Mouse (Mus musculus) forebrain, embryonic 12.5 days (tissue): Measurements from ENCODE around the gene St14. TPM values are rescaled to one million over a fixed set of nuclear protein-coding genes. Genes with fewer than 3 reads are reported as not detected.
A peak's percentile ranks its signal among the peaks of the same experiment; 100 is the strongest.
"Not testable (repeated sequence)": the region's sequence is repeated elsewhere in the genome, so short reads cannot be mapped to it uniquely, and the experiment has no call there.

ENCODE experiments used
- ATAC-seq: fragments of 200-750 bp; cut with Nextera tagmentation; 2 replicates; pipeline ENCODE4 v1.8.0; 2017; ENCODE audit warnings: moderate TSS enrichment; ENCODE audit not compliant: low FRiP score
- H3K27ac ChIP-seq: fragments of 300-500 bp; sonication (generic); 2 replicates; pipeline ENCODE4 v1.5.1; 2016; ENCODE audit warnings: mild to moderate bottlenecking
- H3K27me3 ChIP-seq: fragments of 300-500 bp; sonication (generic); 2 replicates; pipeline ENCODE4 v1.6.1; 2016; ENCODE audit warnings: mild to moderate bottlenecking
- H3K36me3 ChIP-seq: fragments of 300-500 bp; sonication (generic); replicated peaks from 2 replicates; pipeline ENCODE4 v1.6.1; 2016; ENCODE audit warnings: mild to moderate bottlenecking
- H3K4me1 ChIP-seq: fragments of 300-500 bp; sonication (generic); 2 replicates; pipeline ENCODE4 v1.6.1; 2016
- H3K4me2 ChIP-seq: fragments of 300-500 bp; sonication (generic); 2 replicates; pipeline ENCODE4 v1.6.1; 2016; ENCODE audit warnings: mild to moderate bottlenecking, moderate library complexity
- H3K4me3 ChIP-seq: fragments of 300-500 bp; sonication (generic); replicated peaks from 2 replicates; pipeline ENCODE4 v1.5.1; 2016; ENCODE audit warnings: mild to moderate bottlenecking
- H3K9ac ChIP-seq: fragments of 300-500 bp; sonication (generic); 2 replicates; pipeline ENCODE4 v1.6.1; 2016; ENCODE audit warnings: mild to moderate bottlenecking
- H3K9me3 ChIP-seq: fragments of 300-500 bp; sonication (generic); 2 replicates; pipeline ENCODE4 v1.6.1; 2016
- WGBS: fragments of 180-500 bp; shearing (Covaris S2); methylation state at CpG from one replicate; pipeline ENCODE4 v1.1.7; 2016; 5-methylcytosine and 5-hydroxymethylcytosine counted together
- polyA plus RNA-seq: library from polyadenylated mRNA; unstranded; fragments of >200 nt; fragmentation: Nextera tagmentation; extraction: Ambion mirVana; gene quantifications from 2 replicates; pipeline ENCODE4 v1.2.1, GENCODE M21; 2016

Gene St14
- 2.1 and 2.5 TPM in 2 replicates for polyA plus RNA-seq

DNA sequence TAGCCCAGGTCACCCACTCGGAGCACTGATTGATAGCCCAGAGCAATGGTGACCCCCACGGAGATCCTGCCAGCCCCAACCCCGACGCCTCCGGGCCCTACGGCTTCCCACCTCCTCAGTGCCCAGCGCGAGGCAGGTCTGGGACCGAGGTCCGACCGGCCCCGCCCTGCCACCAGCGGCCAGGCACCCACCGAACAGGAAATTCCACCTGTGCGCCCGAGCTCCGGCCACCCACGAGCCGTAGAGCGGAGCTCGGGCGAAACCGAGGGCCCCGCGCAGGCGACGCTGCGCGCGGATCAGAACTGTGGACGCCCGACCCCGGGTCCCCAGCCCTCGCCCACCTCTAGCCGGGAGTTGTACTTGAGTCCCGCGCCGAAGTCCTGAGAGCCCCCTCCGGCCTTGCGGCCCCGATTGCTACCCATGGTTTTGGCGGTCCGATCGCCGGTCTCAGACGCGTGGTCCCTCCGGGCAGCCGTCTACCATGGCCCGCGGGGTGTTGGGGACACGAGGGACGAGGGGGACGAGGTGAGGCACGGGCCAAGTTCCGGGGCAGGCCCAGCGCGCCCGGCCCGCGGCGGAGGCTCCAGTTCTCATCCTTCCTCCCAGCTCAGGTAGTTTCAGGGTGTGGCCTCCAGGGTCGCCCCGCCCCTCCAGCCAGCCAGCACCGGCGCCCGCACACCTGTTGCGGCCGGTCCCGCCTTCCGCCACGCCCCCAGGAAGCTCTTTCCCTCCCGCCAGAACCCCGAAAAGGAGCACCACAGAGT is at the start of gene St14:
Gene St14 (minus strand): TSS at position 649 of the 764 bp plus-strand sequence.
- no peaks in the 10 kb centered on the region for H3K9me3 ChIP-seq
- ATAC-seq = peak; percentile 61

DNA sequence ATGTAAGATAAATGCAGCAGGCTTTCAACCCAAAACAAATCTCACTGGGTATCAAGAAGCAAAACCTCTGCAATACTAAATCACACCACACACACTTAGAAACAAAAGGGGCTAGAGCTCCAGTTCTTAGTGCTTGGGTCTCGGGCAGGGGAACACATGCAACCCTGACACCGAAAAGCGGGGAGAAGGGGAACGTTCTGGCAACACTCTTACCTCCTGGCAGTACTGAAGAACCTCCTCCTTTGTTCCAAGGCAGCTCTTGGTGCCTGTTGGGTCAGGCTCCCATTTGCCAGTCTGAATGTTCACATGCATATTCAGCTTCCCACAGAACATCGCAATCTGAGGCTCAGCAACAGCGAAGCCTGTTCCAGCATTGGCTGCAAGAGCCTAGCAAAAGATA is 46.0 kb upstream of the St14 start:
- Histone ChIP-seq H3K4me3 (no peak overlapping the region), H3K4me2 (no peak overlapping the region), H3K36me3 (peaks cover 21% of the 10 kb centered on the region; the same call in 1 of the 2 replicates), H3K9ac (no peak overlapping the region), H3K27me3 (no peaks in the 10 kb centered on the region), H3K9me3 (no peaks in the 10 kb centered on the region), H3K4me1 (peaks cover 6% of the 10 kb centered on the region), H3K27ac (no peak overlapping the region)
- no peak for ATAC-seq
- 87% methylated on average over 6 of the region's 6 CpGs for WGBS

More for the DNA sequence above, at the start of gene St14:
- no peaks in the 10 kb centered on the region for H3K36me3 ChIP-seq
- no peak within 1 kb of the TSS for H3K27ac ChIP-seq
- WGBS = under 1% methylated on average over 74 of the region's 74 CpGs
- H3K27me3 ChIP-seq = peaks cover 79% of the 10 kb centered on the region
- H3K4me2 ChIP-seq = peak within 1 kb of the TSS; percentile 80
- H3K4me3 ChIP-seq = peak within 1 kb of the TSS; percentile 47
- peak within 1 kb of the TSS; percentile 51 for H3K9ac ChIP-seq
- peaks cover 19% of the 10 kb centered on the region for H3K4me1 ChIP-seq

DNA sequence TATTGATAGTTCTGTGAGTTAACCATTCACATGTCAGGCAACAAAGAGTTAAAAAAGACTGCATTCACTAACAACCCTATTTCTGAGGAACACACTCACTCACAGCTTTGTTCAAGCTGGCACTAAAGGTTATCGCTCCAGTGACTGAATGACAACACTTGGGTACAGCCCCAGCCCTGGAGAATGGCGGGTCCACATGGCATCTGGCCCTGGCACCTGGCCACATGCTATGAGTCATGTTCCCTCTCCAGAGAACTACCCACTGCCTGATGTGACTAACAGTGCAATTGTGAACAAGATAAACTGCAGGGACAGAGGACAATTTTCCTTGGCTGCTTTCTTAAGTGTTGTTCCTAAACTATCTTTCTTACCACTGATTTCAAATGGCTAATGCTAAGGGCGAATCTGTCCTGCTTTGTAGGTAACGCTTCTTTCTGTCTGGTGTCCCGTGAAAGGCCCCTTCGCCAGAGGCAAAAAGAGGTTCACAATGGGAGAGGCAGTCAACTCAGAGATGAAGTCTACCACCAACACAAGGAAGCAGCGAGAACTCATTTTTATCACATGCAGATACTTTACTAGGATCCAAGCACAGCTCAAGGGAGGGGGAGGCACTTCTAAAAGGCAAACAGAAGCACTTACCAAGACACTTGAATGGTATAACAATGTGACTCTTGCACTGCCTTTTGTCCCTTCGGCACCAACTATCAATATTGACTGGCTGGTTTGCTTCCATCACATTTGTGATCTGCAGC is 44.9 kb upstream of the St14 start:
- 84% methylated on average over 8 of the region's 8 CpGs for WGBS
- ATAC-seq = no peak; the same call in 1 of the 2 replicates
- H3K4me3 ChIP-seq = no peak overlapping the region

DNA sequence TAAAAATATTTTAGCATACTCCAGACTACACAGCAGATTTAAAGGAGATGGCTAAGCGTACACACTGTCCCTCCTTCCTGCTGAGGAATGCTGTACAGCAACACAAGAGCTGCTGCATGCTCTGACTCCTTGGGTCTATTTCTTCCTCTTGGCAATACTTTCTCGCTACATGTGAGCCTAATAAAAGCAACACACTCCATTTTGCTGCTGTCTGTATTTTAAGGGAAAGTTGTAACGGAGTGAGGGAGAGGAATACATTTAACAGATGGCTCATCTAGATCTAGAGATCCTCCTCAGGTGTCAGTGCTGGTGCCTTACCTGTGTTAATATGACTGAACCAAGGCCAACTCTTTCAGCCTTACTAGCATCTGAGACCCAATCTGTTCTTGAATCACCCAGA is 44.3 kb upstream of the St14 start:
- WGBS = 81% methylated on average over 3 of the region's 3 CpGs
- Histone ChIP-seq H3K36me3 (peaks cover 26% of the 10 kb centered on the region), H3K4me1 (peaks cover 6% of the 10 kb centered on the region), H3K27ac (no peak overlapping the region), H3K4me3 (no peak overlapping the region), H3K9me3 (no peaks in the 10 kb centered on the region), H3K27me3 (no peaks in the 10 kb centered on the region), H3K9ac (no peak overlapping the region), H3K4me2 (no peak overlapping the region)
- ATAC-seq = no peak

More for the DNA sequence above, 44.9 kb upstream of the St14 start:
- Histone ChIP-seq H3K27ac (peak overlapping the region; percentile 31; the same call in 1 of the 2 replicates), H3K4me1 (peaks cover 6% of the 10 kb centered on the region), H3K36me3 (peaks cover 26% of the 10 kb centered on the region), H3K4me2 (no peak overlapping the region), H3K27me3 (no peaks in the 10 kb centered on the region), H3K9me3 (no peaks in the 10 kb centered on the region), H3K9ac (no peak overlapping the region)

DNA sequence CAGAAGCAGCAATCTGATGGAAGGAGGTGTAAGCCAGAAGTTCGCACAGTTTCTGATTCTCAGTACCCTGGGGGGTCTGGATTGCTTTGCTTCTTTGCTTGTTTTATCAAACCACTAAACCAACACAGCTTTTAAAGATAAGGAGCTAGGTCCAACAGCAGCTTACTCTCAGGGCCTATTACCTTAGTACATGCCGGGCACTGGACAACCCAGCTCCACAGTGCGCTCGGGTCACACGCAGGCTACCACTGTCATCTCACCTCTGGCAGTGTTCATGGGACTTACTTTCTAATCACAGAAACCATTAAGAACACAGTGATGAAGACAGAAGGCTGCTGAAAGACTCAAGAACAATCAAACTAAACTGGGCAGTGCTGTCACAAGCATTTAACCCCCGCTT is 43.7 kb upstream of the St14 start:
- H3K4me1 ChIP-seq = peaks cover 6% of the 10 kb centered on the region
- H3K9ac ChIP-seq = no peak overlapping the region
- no peaks in the 10 kb centered on the region for H3K9me3 ChIP-seq
- H3K27ac ChIP-seq = no peak overlapping the region
- no peak for ATAC-seq
- WGBS = 94% methylated on average over 6 of the region's 6 CpGs
- H3K4me2 ChIP-seq = no peak overlapping the region
- H3K27me3 ChIP-seq = no peaks in the 10 kb centered on the region
- peaks cover 26% of the 10 kb centered on the region for H3K36me3 ChIP-seq
- H3K4me3 ChIP-seq = no peak overlapping the region

DNA sequence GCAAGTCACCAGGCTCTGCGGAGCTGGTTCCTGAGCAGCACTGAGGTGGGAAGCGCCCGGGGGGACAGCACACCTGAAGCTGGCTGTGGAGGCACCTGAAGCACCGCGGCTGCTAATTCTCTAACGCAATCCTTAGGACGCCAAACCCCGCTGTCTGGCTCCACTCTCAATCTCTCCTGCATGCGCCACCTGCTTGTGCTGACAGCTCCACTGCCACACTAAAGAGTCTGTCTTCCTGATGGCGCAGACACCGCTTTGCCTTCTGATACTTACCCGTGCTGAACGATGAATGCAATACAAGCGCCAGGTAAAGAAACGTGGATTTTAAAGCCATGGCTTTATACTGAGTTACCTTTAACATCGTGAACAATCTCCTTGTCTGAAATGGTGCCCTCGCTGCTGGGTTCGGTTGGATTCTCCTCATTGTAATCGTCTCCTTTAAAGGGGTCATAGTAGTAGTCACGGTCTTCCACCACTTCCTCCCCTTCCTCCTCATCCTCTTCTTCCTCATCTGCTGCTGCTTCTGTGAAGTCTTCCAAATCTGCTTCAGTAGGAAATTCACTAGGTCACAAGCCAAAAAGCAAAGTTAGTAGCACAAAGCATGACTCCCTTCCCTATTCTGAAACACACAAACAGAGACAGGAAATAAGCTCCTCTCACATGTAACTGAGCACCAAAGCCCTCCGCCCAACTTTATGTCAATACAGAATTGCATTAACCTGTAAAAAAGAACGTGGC is 36.9 kb upstream of the St14 start:
- H3K9me3 ChIP-seq = no peaks in the 10 kb centered on the region
- H3K36me3 ChIP-seq = peaks cover 52% of the 10 kb centered on the region
- no peaks in the 10 kb centered on the region for H3K4me1 ChIP-seq
- H3K27me3 ChIP-seq = no peaks in the 10 kb centered on the region
- 95% methylated on average over 22 of the region's 22 CpGs for WGBS
- ATAC-seq = no peak
- H3K4me2 ChIP-seq = no peak overlapping the region
- no peak overlapping the region for H3K27ac ChIP-seq
- no peak overlapping the region for H3K9ac ChIP-seq
- H3K4me3 ChIP-seq = no peak overlapping the region

DNA sequence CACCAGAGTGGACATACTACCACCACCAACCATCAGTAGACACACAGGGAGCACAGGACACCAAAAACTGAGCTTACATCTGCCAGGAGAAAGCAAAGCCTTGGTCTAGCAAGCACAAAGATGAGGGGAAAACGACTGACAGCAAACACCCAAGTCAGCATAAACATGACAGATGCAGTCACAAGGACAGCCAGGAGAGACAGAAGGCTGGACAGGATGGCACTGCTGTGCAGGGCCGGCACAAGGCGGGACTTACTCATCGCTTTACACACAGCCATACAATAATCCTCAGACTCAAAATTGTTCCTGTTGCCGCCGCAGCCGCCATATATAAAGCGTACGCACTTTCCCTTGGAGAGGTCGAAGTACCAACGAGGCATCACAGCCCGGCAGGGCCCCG is 35.7 kb upstream of the St14 start:
- H3K4me1 ChIP-seq = no peaks in the 10 kb centered on the region
- H3K36me3 ChIP-seq = peaks cover 60% of the 10 kb centered on the region
- 95% methylated on average over 13 of the region's 13 CpGs for WGBS
- no peaks in the 10 kb centered on the region for H3K9me3 ChIP-seq
- ATAC-seq = no peak
- no peak overlapping the region for H3K9ac ChIP-seq
- H3K27ac ChIP-seq = no peak overlapping the region
- H3K4me2 ChIP-seq = no peak overlapping the region
- no peaks in the 10 kb centered on the region for H3K27me3 ChIP-seq
- no peak overlapping the region for H3K4me3 ChIP-seq

DNA sequence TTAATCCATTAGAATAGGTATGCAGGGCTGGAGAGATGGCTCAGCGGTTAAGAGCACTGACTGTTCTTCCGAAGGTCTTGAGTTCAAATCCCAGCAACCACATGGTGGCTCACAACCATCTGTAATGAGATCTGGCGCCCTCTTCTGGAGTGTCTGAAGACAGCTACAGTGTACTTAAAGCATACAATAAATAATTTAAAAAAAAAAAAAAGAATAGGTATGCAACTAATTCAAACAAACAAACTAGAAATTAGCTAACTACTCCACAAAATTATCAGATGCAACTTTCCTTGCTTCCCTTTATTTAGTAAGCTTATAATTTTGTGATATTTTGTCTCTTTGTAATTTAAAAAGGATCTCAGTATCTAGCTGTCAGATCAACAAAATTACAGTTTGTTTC is 33.9 kb upstream of the St14 start:
- not testable (repeated sequence) for H3K4me1 ChIP-seq, H3K9ac ChIP-seq, H3K4me2 ChIP-seq, H3K4me3 ChIP-seq, H3K27me3 ChIP-seq, ATAC-seq, H3K27ac ChIP-seq, H3K9me3 ChIP-seq
- H3K36me3 ChIP-seq = peaks cover 74% of the 10 kb centered on the region
- 81% methylated on average over 3 of the region's 3 CpGs for WGBS

DNA sequence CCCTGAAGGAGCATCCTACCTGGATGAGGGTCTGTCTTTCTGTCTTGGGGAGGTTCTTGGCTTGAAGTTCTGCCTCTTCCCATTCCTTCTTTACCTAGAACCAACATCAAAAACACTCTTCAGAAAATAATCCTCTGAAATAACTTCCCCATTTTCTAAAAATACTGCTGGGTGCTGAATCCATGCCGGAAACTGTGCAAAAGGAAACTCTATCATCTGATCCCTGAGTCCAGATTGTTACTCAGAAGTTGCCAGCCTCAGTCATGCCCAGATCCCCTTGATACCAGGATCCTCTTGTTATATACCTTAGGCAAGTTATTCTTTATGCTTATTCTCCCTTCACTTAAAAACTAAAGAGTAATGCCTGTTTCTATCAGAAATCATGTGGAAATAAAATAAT is 31.7 kb upstream of the St14 start:
- H3K4me1 ChIP-seq = no peaks in the 10 kb centered on the region
- H3K9ac ChIP-seq = no peak overlapping the region
- H3K27me3 ChIP-seq = no peaks in the 10 kb centered on the region
- ATAC-seq = no peak
- H3K4me2 ChIP-seq = no peak overlapping the region
- WGBS = 100% methylated on average over 1 of the region's 1 CpGs
- no peaks in the 10 kb centered on the region for H3K9me3 ChIP-seq
- H3K4me3 ChIP-seq = no peak overlapping the region
- peaks cover 79% of the 10 kb centered on the region for H3K36me3 ChIP-seq
- no peak overlapping the region for H3K27ac ChIP-seq

DNA sequence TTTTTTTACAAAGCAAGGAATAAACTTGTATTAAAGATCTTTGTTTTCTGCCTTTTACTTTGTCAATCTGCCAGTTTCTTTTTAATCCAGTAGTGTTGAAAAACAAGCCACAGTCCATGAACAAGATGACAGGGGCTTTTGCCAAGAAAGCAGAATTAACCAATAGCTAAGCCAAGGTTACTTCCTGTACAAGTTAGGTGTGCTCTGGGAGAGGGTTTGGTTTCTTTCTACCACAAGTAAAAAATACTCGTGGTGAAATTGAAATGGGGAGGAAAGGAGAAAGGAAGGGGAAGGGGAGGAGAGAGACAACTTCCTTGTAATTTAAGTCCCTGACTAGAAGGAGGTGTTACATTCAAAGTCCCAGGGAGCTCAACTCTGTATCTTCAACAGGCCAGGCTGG is 31.3 kb upstream of the St14 start:
- no peak overlapping the region for H3K4me2 ChIP-seq
- 85% methylated on average over 1 of the region's 1 CpGs for WGBS
- no peaks in the 10 kb centered on the region for H3K9me3 ChIP-seq
- H3K27me3 ChIP-seq = no peaks in the 10 kb centered on the region
- no peak overlapping the region for H3K9ac ChIP-seq
- H3K4me1 ChIP-seq = no peaks in the 10 kb centered on the region
- ATAC-seq = no peak
- no peak overlapping the region for H3K4me3 ChIP-seq
- H3K27ac ChIP-seq = no peak overlapping the region
- H3K36me3 ChIP-seq = peaks cover 79% of the 10 kb centered on the region

DNA sequence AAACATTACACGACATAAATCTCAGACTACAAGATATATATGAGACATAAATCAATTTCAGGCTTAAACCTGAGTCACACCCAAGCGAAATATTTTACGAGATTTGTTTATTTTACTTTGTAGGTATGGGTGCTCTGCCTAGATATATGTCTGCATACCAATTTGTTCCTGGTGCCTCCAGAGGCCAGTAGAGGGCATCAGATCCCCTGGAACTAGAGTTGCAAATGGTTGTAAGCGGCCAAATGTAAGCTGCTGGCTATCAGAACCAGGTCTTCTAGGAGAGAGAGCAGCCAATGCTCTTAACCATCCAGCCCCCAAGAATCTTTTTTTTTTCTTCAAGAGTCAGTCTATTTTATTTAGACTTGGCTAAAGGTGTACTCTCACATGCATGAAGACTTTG is 28.3 kb upstream of the St14 start:
- no peaks in the 10 kb centered on the region for H3K4me1 ChIP-seq
- no peak overlapping the region for H3K27ac ChIP-seq
- H3K9me3 ChIP-seq = no peaks in the 10 kb centered on the region
- no peak overlapping the region for H3K4me3 ChIP-seq
- no peak overlapping the region for H3K4me2 ChIP-seq
- WGBS = 82% methylated on average over 4 of the region's 4 CpGs
- H3K9ac ChIP-seq = no peak overlapping the region
- H3K36me3 ChIP-seq = peaks cover 89% of the 10 kb centered on the region
- no peaks in the 10 kb centered on the region for H3K27me3 ChIP-seq
- ATAC-seq = no peak

DNA sequence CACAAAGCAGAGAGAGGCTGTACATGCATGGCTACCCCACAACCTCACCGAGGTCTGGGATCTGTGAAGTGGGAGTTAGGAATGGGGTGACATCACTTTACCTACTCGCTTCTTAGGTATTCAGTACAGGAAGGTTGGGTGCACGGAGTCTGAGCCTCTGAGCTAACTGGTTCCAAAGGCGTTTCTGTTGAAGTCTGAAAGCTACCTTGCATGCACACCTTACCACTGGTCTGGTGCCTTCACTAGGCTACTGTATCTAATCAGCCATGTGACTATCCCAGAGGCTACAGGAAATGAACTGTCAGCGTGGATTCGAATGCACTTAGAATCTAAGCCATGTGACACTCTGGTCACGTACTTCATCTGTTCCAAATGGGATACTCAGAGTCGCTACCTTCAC is 24.9 kb upstream of the St14 start:
- no peaks in the 10 kb centered on the region for H3K4me1 ChIP-seq
- WGBS = 90% methylated on average over 8 of the region's 8 CpGs

More for the DNA sequence above, 24.9 kb upstream of the St14 start:
- Histone ChIP-seq H3K4me2 (no peak overlapping the region), H3K27ac (no peak overlapping the region), H3K27me3 (no peaks in the 10 kb centered on the region), H3K36me3 (peaks cover 91% of the 10 kb centered on the region), H3K9me3 (no peaks in the 10 kb centered on the region), H3K4me3 (no peak overlapping the region), H3K9ac (no peak overlapping the region)
- ATAC-seq = no peak
